Mouse (Mus musculus): ENCODE data around the gene Tcta.
"Not testable (repeated sequence)": the region's sequence is repeated elsewhere in the genome, so short reads cannot be mapped to it uniquely, and the experiment has no call there.

Gene Tcta

GRCm38 (mm10) chr9:108305629-108306520 lies at the start of gene Tcta, which contains the start of gene Rhoa:
Tcta (minus strand) TSS chr9:108306160.
Rhoa (plus strand) TSS chr9:108306129.
- peak; percentile 99 for DNase-seq (ENCODE audit: low spot score)

GRCm38 (mm10) chr9:108349727-108350126 lies 43.8 kb upstream of the Tcta start:
- no peak for DNase-seq (ENCODE audit: low spot score)

DNA sequence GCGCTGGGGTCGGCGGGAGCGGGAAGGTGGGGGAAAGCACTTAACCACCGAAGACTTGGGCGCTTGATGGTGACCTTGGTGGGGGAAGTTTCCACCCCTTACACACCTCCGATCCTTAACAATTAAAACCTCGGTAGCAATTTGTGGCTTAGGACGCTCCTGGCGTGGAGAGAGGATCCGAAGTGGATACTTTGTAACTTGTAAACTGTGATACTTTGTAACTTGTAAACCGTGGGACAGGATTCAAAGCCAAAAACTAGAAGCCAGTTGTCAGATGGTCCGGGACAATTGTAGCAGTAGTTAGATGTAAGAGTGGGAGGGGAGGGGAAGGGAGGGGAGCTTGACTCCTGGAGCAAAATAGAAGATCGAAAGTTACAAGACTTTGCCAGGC lies 42.3 kb upstream of the Tcta start:
- DNase-seq (ENCODE audit: low spot score) = peak; percentile 18

GRCm38 (mm10) chr9:108347540-108348289 lies 41.8 kb upstream of the Tcta start, which contains the start of gene Usp4:
Usp4 (plus strand) TSS chr9:108347853.
- peak; percentile 91 for DNase-seq (ENCODE audit: low spot score)

- DNase-seq (ENCODE audit: low spot score) = no peak
These were observed 41.1 kb upstream of the Tcta start for GRCm38 (mm10) chr9:108347024-108347423.

DNA sequence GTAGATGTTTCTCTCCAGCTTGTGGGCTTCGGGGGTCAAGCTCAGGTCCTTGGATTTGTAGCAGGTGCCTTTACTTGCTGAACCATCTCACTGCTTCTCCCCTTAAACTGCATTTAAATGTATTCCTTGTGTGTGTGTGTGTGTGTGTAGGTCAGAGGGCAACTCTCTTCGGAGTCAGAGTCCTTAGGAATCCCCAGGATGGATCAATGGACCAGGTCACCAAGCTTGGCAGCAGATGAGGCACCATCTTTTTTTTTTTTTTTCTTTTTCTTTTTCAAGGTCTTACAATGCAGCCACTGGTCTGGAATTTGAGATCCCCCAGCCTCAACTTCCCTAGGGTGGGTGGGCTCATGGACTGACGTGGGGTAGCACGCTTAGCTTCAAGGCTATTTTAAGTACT lies 38.5 kb upstream of the Tcta start:
- DNase-seq (ENCODE audit: low spot score) = no peak

GRCm38 (mm10) chr9:108343835-108344234 lies 37.9 kb upstream of the Tcta start:
- DNase-seq (ENCODE audit: low spot score) = no peak

- no peak for DNase-seq (ENCODE audit: low spot score)
These were observed 37.4 kb upstream of the Tcta start for GRCm38 (mm10) chr9:108343331-108343730.

DNA sequence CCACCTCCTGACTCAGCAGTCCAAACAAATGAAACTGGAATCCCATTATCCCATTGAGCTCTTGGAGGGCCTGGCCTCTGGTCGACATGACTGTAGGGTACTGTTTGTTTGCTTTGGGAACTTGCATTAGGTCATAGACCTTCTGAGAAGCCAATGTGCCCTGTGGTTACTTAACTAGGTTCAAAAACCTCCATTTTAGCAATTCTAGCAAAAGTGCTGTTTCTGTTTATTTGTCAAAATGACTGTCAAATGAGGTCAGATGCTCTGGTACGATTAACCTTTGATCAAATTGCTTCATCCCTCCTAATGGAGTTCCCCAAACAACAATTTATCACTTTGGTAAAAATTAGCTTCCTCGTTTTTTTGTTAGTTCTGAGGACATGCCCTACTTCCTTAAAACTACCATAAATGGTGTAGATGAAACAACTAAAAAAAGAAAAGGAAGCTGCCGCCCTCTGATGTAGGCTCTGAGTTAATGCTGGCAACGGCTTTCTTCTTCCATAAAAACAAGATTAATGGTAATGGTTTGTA lies 36.4 kb upstream of the Tcta start:
- peak; percentile 30 for DNase-seq (ENCODE audit: low spot score)

GRCm38 (mm10) chr9:108341801-108342200 lies 35.8 kb upstream of the Tcta start:
- no peak for DNase-seq (ENCODE audit: low spot score)

GRCm38 (mm10) chr9:108341139-108341475 lies 35.1 kb upstream of the Tcta start:
- no peak for DNase-seq (ENCODE audit: low spot score)

DNA sequence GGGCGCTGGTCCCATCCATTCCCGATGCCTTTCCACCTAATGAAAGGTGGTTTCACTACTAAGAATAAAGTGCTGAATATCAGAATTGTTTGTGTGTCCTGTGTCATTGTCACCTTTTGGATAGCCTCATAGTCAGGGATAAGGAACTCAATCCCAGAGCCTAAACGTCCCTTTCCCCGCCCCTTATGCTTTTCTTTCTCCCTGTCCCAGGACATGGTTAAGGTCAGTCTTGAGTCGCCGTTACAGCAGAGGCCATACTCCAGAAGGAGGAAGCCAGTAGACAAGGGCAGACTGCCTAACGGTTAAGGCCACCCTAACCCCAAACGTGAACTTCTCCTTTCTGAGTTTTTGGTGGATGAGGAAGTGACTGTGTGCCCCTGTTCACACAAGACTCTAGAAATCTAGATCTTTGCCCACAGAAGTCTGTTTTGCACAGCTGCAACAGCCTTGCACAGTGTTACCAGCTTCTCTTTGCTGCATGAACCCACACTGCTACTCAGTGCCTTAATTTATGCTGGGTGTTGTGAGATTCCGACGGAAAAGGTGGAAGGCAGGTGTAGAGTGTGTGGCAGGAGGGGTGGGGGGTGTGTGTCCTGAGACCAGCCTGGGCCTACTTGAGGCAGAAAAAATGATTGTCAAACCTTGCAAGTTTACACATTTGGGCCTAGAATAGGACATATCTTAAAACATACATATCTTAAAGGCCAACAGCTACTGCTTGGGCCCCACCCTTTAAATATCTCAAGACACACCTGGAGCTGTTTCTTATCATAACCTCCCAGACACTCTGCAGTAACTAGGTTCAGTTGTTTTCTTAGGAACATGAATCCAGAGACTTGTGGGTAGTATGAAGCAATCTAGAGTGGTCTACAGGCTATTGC lies 34.5 kb upstream of the Tcta start:
- DNase-seq (ENCODE audit: low spot score) = no peak

DNA sequence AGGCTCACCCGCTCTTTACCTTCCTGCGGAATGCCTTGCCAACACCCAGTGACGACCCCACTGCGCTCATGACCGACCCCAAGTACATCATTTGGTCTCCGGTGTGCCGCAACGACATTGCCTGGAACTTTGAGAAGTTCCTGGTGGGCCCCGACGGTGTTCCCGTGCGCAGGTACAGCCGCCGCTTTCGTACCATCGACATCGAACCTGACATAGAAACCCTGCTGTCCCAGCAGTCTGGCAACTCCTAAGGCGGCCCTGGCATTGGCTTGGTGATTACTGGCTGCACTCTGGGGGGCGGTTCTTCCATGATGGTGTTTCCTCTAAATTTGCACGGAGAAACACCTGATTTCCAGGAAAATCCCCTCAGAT lies 33.9 kb upstream of the Tcta start:
- DNase-seq (ENCODE audit: low spot score) = no peak

DNA sequence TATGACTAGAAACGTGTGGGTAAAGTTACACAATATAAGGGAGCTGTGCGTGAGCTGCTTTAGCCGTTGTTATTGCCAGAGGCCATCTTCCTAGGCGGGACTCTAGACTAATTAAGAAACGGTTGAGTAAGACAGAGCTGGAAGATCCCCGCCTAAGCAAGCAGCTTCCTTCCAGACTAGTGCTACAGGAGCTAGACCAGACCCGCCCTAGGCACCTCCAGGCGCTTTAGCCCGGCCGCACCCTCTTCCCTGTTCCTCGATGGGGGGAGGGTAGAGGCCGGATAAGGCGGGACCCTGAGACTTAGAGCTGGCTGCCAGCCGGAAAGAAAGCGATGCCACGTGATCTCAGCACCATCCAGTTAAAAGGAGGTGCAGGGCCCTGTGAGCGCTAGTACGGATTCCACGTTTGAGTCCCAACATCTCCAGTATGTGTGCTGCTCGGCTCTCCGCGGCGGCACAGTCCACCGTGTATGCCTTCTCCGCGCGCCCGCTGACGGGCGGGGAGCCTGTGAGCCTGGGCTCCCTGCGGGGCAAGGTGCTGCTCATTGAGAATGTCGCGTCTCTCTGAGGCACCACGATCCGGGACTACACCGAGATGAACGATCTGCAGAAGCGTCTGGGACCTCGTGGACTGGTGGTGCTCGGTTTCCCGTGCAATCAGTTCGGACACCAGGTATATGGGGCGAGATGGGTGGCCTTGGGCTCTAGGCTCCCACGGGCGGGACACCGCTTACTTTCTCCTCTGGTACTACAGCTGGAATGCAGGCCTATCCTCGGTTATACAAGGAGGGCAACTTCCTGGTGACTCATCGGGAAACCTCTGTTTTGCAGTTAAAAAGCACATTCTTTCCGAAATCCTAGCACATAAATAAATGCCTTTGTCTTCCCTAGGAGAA lies 33.2 kb upstream of the Tcta start, which contains the start of gene Gpx1:
TSS of gene Gpx1 (plus strand) at position 18 of the 896 bp plus-strand sequence.
- peak; percentile 95 for DNase-seq (ENCODE audit: low spot score)

GRCm38 (mm10) chr9:108338551-108338885 lies 32.6 kb upstream of the Tcta start:
- no peak for DNase-seq (ENCODE audit: low spot score)

DNA sequence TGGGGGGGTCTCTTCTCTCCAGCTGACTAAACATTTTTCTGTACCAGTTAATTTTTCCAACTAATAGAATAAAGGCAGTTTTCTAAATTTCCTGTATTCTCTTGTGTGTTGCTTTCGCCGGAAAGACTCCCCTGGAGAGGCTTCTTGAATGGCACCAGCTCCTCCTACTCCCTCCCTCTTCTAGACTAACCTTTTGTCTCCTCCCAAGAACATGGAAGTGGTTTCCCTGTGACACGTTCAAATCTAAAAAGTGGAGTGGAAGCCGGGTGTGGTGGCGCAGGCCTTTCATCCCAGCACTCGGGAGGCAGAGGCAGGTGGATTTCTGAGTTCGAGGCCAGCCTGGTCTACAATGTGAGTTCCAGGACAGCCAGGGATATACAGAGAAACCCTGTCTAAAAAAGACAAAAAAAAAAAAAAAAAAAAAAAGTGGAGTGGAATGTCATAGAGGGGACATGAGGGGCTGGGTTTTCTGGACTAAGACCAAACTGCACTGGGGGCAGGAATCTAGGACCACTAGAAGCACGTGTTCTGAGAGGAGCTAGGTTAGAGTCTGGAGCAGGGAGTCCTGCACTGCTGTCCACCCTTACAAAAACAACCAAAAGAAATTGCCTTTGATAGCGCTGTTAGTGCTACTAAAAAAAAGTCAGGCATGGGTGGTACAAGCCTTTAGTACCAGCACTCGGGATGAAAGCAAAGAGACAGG lies 32.0 kb upstream of the Tcta start:
- no peak for DNase-seq (ENCODE audit: low spot score)

GRCm38 (mm10) chr9:108325811-108326210 lies 19.9 kb upstream of the Tcta start:
- DNase-seq (ENCODE audit: low spot score) = no peak

GRCm38 (mm10) chr9:108324784-108325183 lies 18.8 kb upstream of the Tcta start:
- no peak for DNase-seq (ENCODE audit: low spot score)

- DNase-seq (ENCODE audit: low spot score) = not testable (repeated sequence)
These were observed 16.1 kb upstream of the Tcta start for GRCm38 (mm10) chr9:108322054-108322453.

- DNase-seq (ENCODE audit: low spot score) = no peak
These were observed 12.5 kb upstream of the Tcta start for GRCm38 (mm10) chr9:108318462-108318861.

Data from MN1 (cell line).